23 mouse cellular contexts compared by ENCODE assay signal in genomic region chr6:28536464-28536863, GRCm38 (mm10).
"Had no signal": no experiment of that assay in that cellular context is flagged by ENCODE, and none has a peak within 500 bp of the region (broad histone marks: within the 10 kb centered on the region; RNA-seq: fewer than 3 reads in every experiment).

No protein-coding gene starts in this region.

- H3K27ac ChIP-seq: kidney, postnatal 0 days; limb, embryonic 10.5 days; limb, embryonic 13.5 days; liver, embryonic 12.5 days; liver, embryonic 15.5 days; lung, embryonic 15.5 days; midbrain, embryonic 10.5 days; midbrain, embryonic 13.5 days; neural tube, embryonic 13.5 days had no signal

- H3K4me3 ChIP-seq: limb, embryonic 10.5 days; limb, embryonic 13.5 days; liver, embryonic 12.5 days; liver, embryonic 15.5 days; lung, embryonic 15.5 days; megakaryocyte, embryonic 14.5 days; midbrain, embryonic 10.5 days; midbrain, embryonic 13.5 days; myocyte; neural tube, embryonic 13.5 days had no signal

- ATAC-seq: liver, embryonic 12.5 days; midbrain, embryonic 13.5 days; midbrain, embryonic 16.5 days had no signal

- DNase-seq: kidney, adult 2 months; kidney, postnatal 25 days; liver; lung, adult 18-20 months; lung, postnatal 10 days; lung, postnatal 36 days; retina, postnatal 1 day; right cerebral cortex, postnatal 25 days; thymus, adult 2 months; thymus, postnatal 14 days; thymus, postnatal 4 days had no signal
